21 mouse cellular contexts compared by ENCODE assay signal in genomic region chr16:5085196-5085595, GRCm38 (mm10). TPM values are rescaled to one million over a fixed set of nuclear protein-coding genes. Genes with fewer than 3 reads are reported as not detected.
A peak's percentile ranks its signal among the peaks of the same experiment; 100 is the strongest.
DNase-seq lines count a peak whose midpoint lies in the region; ATAC-seq lines count a peak whose summit lies in the region.
"Had no signal": no experiment of that assay in that cellular context is flagged by ENCODE, and none has a peak within 500 bp of the region (broad histone marks: within the 10 kb centered on the region; RNA-seq: fewer than 3 reads in every experiment).

No protein-coding gene starts in this region.

- ATAC-seq in hematopoietic stem cell, adult 5-6 weeks (replicated peaks in 1 of 2; ENCODE audit: insufficient read depth in 1 of 2, low FRiP score in 2 of 2, low TSS enrichment in 1 of 2, low read depth in 1 of 2, poor library complexity in 2 of 2, severe bottlenecking in 2 of 2), result 0 out of 4 replicates have a peak, but pooled peaks have one; percentile 23 to 42
- ATAC-seq: activated CD4-positive, CD25-positive, alpha-beta regulatory T cell, adult 4 months; forebrain, embryonic 14.5 days; forebrain, embryonic 16.5 days; Patski had no signal

- DNase-seq in 3134 (ENCODE audit: extremely low read depth, insufficient read length, low spot score) (peak; percentile 47), 3T3-L1 (ENCODE audit: low read depth, low spot score) (peak; percentile 71)
- no peak for DNase-seq in c-Kit-positive CD71-positive TER-119-positive erythroid progenitor cells, embryonic 14.5 days (ENCODE audit: low spot score)
- DNase-seq in thymus, postnatal 10 days (ENCODE audit: low spot score in 2 of 2), result no peak
- DNase-seq: adrenal gland, adult 8-10 months; adrenal gland, postnatal 14 days; adrenal gland, postnatal 36 days; cerebellum, adult 11 months; cerebellum, adult 18-20 months; cerebellum, adult 8-10 months; cerebellum, adult 9-11 months; cerebellum, postnatal 14 days; cerebellum, postnatal 36 days; embryo, embryonic 11 days had no signal

RNA-seq across cellular contexts. Expression of gene Ubn1, which starts 35.3 kb away (rescaled TPM):
- 51.5 and 57.7 TPM in 2 replicates for total RNA-seq in hematopoietic stem cell, adult 5-6 weeks (2017)

RNA-seq across cellular contexts. Expression of gene Glyr1, which starts 35.5 kb away (rescaled TPM):
- total RNA-seq in hematopoietic stem cell, adult 5-6 weeks (2017), result 96.6 and 102 TPM in 2 replicates

RNA-seq across cellular contexts. Expression of gene Ppl, which starts 47.0 kb away (rescaled TPM):
- total RNA-seq in hematopoietic stem cell, adult 5-6 weeks (2017), result not detected in 2 replicates
- total RNA-seq: common myeloid progenitor, adult 5-6 weeks; MEL had no signal

Comparison
In these comparisons a context has a peak if more than half of its experiments do, and no peak if none do; other contexts are left out.
1. DNase-seq: peak in 3134 (single experiment) and 3T3-L1 (single experiment); none in c-Kit-positive CD71-positive TER-119-positive erythroid progenitor cells, embryonic 14.5 days (single experiment) and thymus, postnatal 10 days (0 of 2).